Mouse (Mus musculus): ENCODE data around the gene Galntl5.
"Not testable (repeated sequence)": the region's sequence is repeated elsewhere in the genome, so short reads cannot be mapped to it uniquely, and the experiment has no call there.

DNA sequence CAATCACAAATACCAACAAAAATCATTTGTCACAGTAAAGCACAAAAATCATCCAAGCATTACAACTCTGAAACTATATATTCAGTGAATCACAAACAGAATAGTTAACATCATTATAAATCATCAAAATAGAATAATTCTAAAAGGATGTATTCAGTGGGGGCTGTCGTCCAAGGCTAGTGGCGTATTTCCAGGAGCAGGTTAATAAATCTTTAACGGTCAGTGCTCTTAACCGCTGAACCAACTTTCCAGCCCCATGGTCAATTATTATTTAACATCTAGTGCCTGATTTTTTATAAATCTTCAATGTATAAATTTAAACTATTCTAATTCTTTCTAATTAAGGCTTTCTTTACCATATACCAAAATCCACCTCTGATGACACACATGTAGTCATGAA, 2.7 kb upstream of the Galntl5 start:
- not testable (repeated sequence) for TF ChIP-seq CTCF, EP300 (IDR thresholded peaks at IDR 0.05; ENCODE audit: low read depth)

Data from heart, postnatal 0 days (tissue).